Mouse (Mus musculus): ENCODE results near the gene Prlhr.

Prlhr gene

DNA sequence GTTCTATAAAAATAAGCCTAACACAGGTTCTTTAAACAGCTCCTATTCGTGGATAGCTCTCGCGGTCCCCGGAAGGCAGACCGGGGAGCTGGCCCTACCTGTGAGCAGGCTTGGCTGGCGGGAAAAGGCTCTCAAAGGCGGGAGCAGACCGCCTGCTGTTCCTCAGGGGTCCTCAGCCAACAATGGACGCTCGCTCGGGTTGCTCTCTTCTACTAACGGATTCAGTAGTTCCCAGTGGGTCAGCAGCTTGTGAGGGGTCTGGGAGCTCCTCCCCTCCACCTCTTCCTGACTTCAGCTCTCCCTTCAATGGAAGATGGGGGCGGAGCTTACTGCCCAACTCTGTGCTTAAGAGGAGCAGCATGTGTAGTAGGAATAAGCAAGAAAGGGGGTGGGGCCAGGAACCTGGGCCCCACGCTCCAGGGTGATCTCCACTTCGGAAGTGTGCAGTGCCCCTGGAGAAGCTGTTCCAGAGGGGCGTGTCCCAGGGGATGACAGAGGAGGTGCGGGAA lies at the start of gene Prlhr:
Gene Prlhr (minus strand): TSS at position 51 of the 509 bp plus-strand sequence.
- Histone ChIP-seq H3K36me3 (ENCODE audit: control insufficient read depth, insufficient read depth, low read length, poor library complexity, severe bottlenecking) (no peaks in the 10 kb centered on the region), H3K27me3 (ENCODE audit: control insufficient read depth, insufficient read depth, low read length, poor library complexity, severe bottlenecking) (no peaks in the 10 kb centered on the region)
- DNase-seq (ENCODE audit: low read depth, low spot score): no peak

GRCm38 (mm10) chr19:60515064-60515463 lies 47.0 kb upstream of the Prlhr start:
- Histone ChIP-seq H3K36me3 (ENCODE audit: control insufficient read depth, insufficient read depth, low read length, poor library complexity, severe bottlenecking) (no peaks in the 10 kb centered on the region), H3K27me3 (ENCODE audit: control insufficient read depth, insufficient read depth, low read length, poor library complexity, severe bottlenecking) (no peaks in the 10 kb centered on the region; the same call in 1 of the 2 replicates)
- DNase-seq (ENCODE audit: low read depth, low spot score): no peak

DNA sequence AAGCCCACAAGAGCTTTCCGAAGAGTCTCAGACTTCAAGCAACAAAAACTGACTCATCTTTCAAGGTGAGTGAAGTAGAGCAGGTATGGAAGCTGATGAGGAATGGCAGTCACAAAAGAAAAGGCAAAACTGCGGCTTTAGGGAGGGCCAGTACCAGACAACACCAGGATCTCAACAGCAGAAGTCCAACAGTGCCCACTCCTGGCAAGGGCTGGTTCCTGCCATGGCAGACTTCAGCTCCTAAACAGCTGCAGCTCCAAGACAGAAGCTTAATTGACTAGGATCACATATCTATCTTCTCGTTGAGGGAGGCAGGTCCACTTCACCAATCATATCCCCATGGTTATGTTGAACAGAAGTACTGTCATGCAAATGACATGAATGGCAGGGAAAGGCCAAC lies 45.3 kb upstream of the Prlhr start:
- no peak for DNase-seq (ENCODE audit: low read depth, low spot score)

GRCm38 (mm10) chr19:60500209-60500608 lies 32.1 kb upstream of the Prlhr start:
- H3K27me3 ChIP-seq (ENCODE audit: control insufficient read depth, insufficient read depth, low read length, poor library complexity, severe bottlenecking): no peaks in the 10 kb centered on the region; the same call in 1 of the 2 replicates
- no peak for DNase-seq (ENCODE audit: low read depth, low spot score)
- no peaks in the 10 kb centered on the region for H3K36me3 ChIP-seq (ENCODE audit: control insufficient read depth, insufficient read depth, low read length, poor library complexity, severe bottlenecking)

More for the DNA sequence above, 45.3 kb upstream of the Prlhr start:
- H3K27me3 ChIP-seq (ENCODE audit: control insufficient read depth, insufficient read depth, low read length, poor library complexity, severe bottlenecking): no peaks in the 10 kb centered on the region; the same call in 1 of the 2 replicates
- no peaks in the 10 kb centered on the region for H3K36me3 ChIP-seq (ENCODE audit: control insufficient read depth, insufficient read depth, low read length, poor library complexity, severe bottlenecking)

DNA sequence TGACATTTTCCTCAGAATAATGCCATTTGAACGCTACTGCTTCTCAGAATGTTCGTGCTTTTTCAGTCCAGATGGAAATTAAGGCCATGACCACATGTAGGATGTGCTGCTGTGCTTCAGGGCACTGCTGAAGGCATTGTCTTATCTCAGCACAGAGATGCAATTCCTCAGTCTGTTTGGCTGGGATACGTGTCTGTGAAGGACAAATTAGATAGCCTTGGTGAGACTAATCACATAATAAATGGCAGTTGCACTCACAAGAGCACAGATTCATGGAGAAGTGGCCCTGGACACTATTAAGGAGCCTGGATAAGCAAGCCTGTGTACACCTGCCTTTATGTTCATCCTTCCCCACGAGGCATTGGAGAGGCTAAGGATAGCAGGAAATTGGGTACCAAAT lies 29.1 kb upstream of the Prlhr start:
- Histone ChIP-seq H3K36me3 (ENCODE audit: control insufficient read depth, insufficient read depth, low read length, poor library complexity, severe bottlenecking) (no peaks in the 10 kb centered on the region), H3K27me3 (ENCODE audit: control insufficient read depth, insufficient read depth, low read length, poor library complexity, severe bottlenecking) (no peaks in the 10 kb centered on the region; the same call in 1 of the 2 replicates)
- DNase-seq (ENCODE audit: low read depth, low spot score): no peak

DNA sequence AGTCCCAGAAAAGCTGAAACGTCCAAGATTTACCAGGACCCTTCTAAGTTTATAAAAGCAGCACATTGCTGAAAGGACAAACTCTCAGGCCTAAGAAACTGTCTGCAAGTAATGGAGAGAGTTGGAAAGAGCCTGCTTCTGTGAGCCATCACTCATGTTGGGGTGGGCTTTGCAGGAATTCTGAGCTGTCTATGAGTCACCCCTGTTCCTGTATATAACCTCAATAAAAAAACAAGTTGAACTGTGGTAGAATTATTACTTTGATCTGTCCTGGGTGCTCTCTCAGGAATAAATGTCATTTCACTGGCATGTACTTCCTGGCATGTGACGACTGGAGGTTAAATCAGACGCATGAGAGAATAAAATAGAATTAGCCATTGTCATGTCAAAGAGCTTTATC lies 27.7 kb upstream of the Prlhr start:
- DNase-seq (ENCODE audit: low read depth, low spot score): no peak
- H3K27me3 ChIP-seq (ENCODE audit: control insufficient read depth, insufficient read depth, low read length, poor library complexity, severe bottlenecking): no peaks in the 10 kb centered on the region; the same call in 1 of the 2 replicates
- no peaks in the 10 kb centered on the region for H3K36me3 ChIP-seq (ENCODE audit: control insufficient read depth, insufficient read depth, low read length, poor library complexity, severe bottlenecking)

- DNase-seq (ENCODE audit: low read depth, low spot score): no peak
Measured at GRCm38 (mm10) chr19:60489566-60489965, 21.5 kb upstream of the Prlhr start.

GRCm38 (mm10) chr19:60485261-60485660 lies 17.2 kb upstream of the Prlhr start:
- no peak for DNase-seq (ENCODE audit: low read depth, low spot score)
- Histone ChIP-seq H3K36me3 (ENCODE audit: control insufficient read depth, insufficient read depth, low read length, poor library complexity, severe bottlenecking) (no peaks in the 10 kb centered on the region), H3K27me3 (ENCODE audit: control insufficient read depth, insufficient read depth, low read length, poor library complexity, severe bottlenecking) (no peaks in the 10 kb centered on the region)

More at GRCm38 (mm10) chr19:60489566-60489965, 21.5 kb upstream of the Prlhr start:
- Histone ChIP-seq H3K36me3 (ENCODE audit: control insufficient read depth, insufficient read depth, low read length, poor library complexity, severe bottlenecking) (no peaks in the 10 kb centered on the region), H3K27me3 (ENCODE audit: control insufficient read depth, insufficient read depth, low read length, poor library complexity, severe bottlenecking) (no peaks in the 10 kb centered on the region)

DNA sequence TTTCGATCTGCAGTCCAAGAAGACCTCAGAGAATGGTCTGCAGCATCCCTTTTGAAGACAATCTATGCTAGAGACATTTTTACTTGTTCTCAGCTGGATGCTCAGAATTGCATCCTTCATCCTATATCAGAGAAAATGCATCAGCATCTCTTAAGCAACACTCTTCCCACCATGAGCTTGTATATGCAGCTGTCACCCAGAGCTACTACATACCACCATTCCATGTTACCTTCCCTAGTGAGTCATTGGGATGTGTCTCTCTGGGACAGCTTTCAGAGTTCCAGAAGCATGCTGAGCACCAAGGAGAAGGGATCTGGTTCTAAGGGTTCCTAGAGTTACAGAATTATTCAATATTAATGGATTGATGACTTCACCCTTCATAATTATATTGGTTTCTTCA lies 10.8 kb upstream of the Prlhr start:
- Histone ChIP-seq H3K36me3 (ENCODE audit: control insufficient read depth, insufficient read depth, low read length, poor library complexity, severe bottlenecking) (no peaks in the 10 kb centered on the region), H3K27me3 (ENCODE audit: control insufficient read depth, insufficient read depth, low read length, poor library complexity, severe bottlenecking) (no peaks in the 10 kb centered on the region)
- DNase-seq (ENCODE audit: low read depth, low spot score): no peak

- no peak for DNase-seq (ENCODE audit: low read depth, low spot score)
- Histone ChIP-seq H3K27me3 (ENCODE audit: control insufficient read depth, insufficient read depth, low read length, poor library complexity, severe bottlenecking) (no peaks in the 10 kb centered on the region), H3K36me3 (ENCODE audit: control insufficient read depth, insufficient read depth, low read length, poor library complexity, severe bottlenecking) (no peaks in the 10 kb centered on the region)
Measured at GRCm38 (mm10) chr19:60477788-60478187, 9.7 kb upstream of the Prlhr start.

DNA sequence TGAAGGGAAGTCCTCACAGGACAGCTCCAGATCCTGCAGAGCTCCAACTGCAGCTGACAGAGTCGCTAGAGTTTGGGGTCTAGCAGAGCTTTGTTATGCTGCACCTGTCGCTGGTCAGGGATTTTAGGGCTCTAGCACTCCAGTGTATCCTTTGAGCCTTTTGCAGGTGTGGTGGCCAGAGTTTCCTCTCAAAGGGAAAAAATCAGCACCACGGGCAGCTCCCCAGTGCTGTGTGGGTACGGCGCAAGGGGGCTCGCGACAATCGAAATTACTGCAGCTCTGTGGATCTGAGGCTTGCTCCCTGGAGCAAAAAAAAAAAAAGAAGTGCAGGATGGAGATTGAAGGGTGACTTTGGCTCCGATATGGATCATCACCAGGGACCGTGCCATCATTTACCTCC lies 742 bp upstream of the Prlhr start:
- peak; percentile 18 for DNase-seq (ENCODE audit: low read depth, low spot score)
- H3K27me3 ChIP-seq (ENCODE audit: control insufficient read depth, insufficient read depth, low read length, poor library complexity, severe bottlenecking): no peaks in the 10 kb centered on the region

GRCm38 (mm10) chr19:60467588-60468007 lies 506 bp downstream of the Prlhr start:
- peak; percentile 36 for DNase-seq (ENCODE audit: low read depth, low spot score)
- H3K36me3 ChIP-seq (ENCODE audit: control insufficient read depth, insufficient read depth, low read length, poor library complexity, severe bottlenecking): no peaks in the 10 kb centered on the region
- no peaks in the 10 kb centered on the region for H3K27me3 ChIP-seq (ENCODE audit: control insufficient read depth, insufficient read depth, low read length, poor library complexity, severe bottlenecking)

More for the DNA sequence above, 742 bp upstream of the Prlhr start:
- no peaks in the 10 kb centered on the region for H3K36me3 ChIP-seq (ENCODE audit: control insufficient read depth, insufficient read depth, low read length, poor library complexity, severe bottlenecking)

DNA sequence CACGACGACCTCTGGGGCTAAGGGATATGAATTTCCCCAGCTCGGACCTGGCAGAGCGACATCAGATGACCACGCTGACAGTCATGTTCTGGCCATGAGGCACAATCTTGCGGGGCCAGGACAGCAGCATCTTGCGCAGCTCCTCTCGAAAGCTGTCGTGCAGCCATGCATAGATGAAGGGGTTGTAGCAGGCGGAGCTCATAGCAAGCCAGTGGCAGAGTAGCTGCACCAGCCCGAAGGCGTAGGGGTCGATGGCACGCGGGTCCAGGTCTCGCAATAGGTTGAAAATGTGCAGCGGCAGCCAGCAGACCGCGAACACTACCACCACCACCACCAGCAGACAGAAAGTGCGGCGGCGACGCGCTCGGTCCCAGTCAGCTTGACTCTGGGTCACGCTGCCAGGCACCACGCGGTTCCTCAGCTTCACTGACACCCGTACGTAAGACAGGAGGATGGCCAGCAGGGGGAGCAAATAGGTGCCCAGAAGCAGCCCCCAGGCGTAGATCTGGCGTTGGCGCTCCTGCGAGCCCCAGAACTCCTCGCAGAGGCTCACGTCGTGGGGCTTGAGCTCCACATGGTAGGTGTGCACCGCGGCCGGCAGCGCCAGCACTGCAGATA lies 1.0 kb downstream of the Prlhr start:
- DNase-seq (ENCODE audit: low read depth, low spot score): peak; percentile 81
- Histone ChIP-seq H3K36me3 (ENCODE audit: control insufficient read depth, insufficient read depth, low read length, poor library complexity, severe bottlenecking) (no peaks in the 10 kb centered on the region), H3K27me3 (ENCODE audit: control insufficient read depth, insufficient read depth, low read length, poor library complexity, severe bottlenecking) (no peaks in the 10 kb centered on the region)

DNA sequence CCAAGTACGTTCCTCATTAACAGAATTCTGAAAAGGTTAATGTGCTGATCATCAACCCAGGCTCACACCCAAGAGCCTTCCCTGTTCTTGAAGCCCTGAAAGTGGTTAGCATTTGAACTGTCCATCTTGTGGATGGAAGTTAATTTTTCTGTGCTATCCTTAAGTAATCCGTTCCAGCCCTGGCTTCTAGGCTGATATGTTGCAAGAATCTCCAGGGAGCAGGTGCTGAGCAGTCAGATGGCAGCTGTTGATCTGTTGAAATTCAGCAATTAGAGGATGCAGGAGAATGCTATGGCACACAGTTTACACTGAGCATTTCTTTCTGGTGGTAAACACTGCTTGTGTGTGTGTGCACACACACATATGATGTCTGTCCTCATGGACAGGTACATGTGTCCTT lies 2.4 kb downstream of the Prlhr start:
- no peak for DNase-seq (ENCODE audit: low read depth, low spot score)
- Histone ChIP-seq H3K27me3 (ENCODE audit: control insufficient read depth, insufficient read depth, low read length, poor library complexity, severe bottlenecking) (no peaks in the 10 kb centered on the region), H3K36me3 (ENCODE audit: control insufficient read depth, insufficient read depth, low read length, poor library complexity, severe bottlenecking) (no peaks in the 10 kb centered on the region)

DNA sequence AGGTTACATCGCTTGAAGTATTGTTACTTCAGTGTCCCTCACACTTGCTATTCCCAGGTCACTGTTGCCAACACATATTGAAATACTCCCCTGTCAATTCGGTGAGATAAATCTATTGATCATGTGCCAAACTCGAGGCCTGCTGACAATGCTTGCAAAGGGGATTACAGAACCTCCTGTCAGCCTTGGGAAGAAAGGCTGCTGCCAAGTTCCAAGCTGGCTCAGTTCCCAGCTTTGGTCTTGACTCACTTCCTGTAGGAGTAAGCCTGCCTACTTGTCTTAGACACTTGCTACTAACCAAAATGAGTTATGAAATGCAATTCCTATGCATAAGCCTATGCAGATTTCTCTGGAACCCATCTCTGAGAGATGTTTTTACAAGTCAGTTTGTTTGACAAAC lies 4.2 kb downstream of the Prlhr start:
- Histone ChIP-seq H3K27me3 (ENCODE audit: control insufficient read depth, insufficient read depth, low read length, poor library complexity, severe bottlenecking) (no peaks in the 10 kb centered on the region), H3K36me3 (ENCODE audit: control insufficient read depth, insufficient read depth, low read length, poor library complexity, severe bottlenecking) (no peaks in the 10 kb centered on the region)
- DNase-seq (ENCODE audit: low read depth, low spot score): no peak

- H3K27me3 ChIP-seq (ENCODE audit: control insufficient read depth, insufficient read depth, low read length, poor library complexity, severe bottlenecking): no peaks in the 10 kb centered on the region
- H3K36me3 ChIP-seq (ENCODE audit: control insufficient read depth, insufficient read depth, low read length, poor library complexity, severe bottlenecking): no peaks in the 10 kb centered on the region
- DNase-seq (ENCODE audit: low read depth, low spot score): no peak
Measured at GRCm38 (mm10) chr19:60463440-60463839, 4.7 kb downstream of the Prlhr start.
